Mouse (Mus musculus): ENCODE measurements around the gene Ppfia2.

Gene Ppfia2

DNA sequence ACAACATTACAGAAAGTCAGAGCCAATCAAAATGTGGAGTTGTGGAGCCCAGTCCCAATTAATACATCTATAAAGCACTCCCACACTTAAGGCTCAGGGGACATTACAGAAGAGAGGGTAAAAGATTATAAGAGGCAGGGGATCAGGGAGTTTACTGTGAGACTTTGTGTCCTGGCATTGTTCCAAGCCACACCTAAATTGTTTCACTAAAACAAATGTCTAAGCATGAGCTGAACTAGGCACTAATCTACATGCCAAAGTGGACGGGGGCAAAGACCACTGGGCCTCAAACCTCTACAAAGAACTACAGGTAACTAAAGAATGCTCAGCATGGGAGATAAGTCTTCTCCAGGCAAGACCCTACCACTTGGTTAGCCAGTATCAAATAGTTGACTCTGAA, 148.1 kb downstream of the Ppfia2 start:
- no peak for TF ChIP-seq GATA4 (IDR thresholded peaks at IDR 0.05; ENCODE audit: insufficient replicate concordance, low read length)

DNA sequence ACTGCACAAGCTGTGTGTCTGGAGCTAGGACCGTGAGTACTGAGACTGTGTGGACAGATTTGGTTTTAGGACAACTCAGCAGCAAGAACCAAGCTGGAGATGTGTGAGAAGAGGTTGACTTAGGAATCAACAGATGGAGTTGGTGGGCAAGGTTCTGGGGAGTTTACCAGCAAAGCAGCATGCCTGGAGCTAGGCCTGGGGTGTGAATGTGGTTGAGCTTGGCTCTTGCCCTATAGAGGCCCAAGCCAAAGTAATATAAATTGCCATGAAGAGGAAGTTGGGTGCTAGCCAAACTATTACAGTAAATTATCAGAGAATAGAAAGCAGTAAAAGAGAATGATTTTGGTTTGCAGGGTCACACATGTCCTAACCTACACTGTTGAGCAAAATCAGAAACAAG, 150.8 kb downstream of the Ppfia2 start:
- no peak for TF ChIP-seq GATA4 (IDR thresholded peaks at IDR 0.05; ENCODE audit: insufficient replicate concordance, low read length)

DNA sequence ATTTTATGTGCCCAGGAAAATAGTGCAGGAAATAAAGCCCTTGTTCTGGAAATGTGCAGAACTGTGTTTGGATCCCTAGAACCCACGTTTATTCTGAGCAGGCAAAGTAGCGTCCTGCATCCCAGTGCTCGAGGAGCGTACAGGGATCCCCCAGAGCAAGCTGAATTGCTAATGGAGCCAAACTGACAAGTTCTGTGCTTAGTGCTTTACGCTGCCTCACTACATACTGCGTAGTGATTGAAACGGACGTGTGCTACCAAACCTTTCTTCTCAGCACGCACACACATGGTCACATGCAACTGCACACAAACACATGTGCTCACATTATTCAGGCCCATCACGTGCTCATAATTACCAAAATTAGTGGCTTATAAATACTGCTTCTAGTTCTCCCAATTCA, 153.2 kb downstream of the Ppfia2 start:
- TF ChIP-seq GATA4 (IDR thresholded peaks at IDR 0.05; ENCODE audit: insufficient replicate concordance, low read length): no peak

DNA sequence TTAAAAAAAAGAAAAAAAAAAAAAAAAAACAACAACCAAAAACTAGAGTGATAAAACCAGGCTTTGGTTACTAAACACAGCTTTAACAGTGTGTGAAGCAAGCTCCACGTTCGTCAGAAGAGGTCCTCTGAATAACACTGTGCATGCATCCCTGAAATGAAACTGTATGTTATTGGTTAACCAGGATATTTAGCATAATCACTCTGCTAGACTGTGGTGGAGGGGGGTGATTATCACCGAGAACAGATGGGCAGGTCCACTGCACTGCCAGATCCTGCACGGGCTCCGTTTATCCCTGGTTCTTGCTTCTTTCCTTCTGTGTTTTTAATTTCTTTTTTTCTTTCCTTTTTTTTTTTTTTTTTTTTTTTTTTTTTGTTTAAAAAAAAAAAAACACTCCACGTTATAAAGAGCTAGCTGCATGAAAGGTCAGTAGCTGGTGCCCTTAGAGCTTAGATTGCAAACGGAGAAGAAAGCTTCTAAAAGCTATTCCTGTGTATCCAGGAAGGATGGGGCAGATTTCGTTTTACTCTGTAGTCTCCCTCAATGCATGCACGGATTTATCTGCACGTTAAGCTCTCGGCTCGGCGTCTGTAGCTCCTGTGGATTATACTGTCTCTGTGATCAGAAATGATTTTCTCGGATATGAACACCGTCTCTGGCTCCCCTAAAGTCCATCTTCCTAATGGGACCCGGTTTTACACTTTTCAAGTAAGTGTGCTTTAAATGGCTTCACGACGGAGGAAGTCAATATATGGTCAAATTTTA, 162.2 kb downstream of the Ppfia2 start:
- no peak for TF ChIP-seq GATA4 (IDR thresholded peaks at IDR 0.05; ENCODE audit: insufficient replicate concordance, low read length)

DNA sequence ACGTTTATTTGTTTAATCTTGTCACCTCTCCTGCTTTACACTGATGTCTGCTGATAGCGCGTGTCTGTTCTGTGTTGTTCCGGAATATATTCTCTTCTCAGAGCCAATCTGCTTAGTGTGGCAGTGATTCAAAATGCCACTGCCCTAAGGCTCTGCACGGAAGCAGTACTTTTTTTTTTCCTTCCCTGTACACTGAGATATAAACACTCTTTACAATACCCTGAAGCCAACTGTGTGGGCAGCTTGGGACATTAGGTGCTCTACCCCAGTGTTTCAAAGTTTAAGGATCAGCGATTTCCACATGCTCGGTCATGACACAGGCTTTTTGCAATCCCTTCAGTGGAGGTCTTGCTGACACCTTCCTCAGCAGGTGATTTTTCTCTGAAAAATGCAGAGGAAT, 163.8 kb downstream of the Ppfia2 start:
- no peak for TF ChIP-seq GATA4 (IDR thresholded peaks at IDR 0.05; ENCODE audit: insufficient replicate concordance, low read length)

DNA sequence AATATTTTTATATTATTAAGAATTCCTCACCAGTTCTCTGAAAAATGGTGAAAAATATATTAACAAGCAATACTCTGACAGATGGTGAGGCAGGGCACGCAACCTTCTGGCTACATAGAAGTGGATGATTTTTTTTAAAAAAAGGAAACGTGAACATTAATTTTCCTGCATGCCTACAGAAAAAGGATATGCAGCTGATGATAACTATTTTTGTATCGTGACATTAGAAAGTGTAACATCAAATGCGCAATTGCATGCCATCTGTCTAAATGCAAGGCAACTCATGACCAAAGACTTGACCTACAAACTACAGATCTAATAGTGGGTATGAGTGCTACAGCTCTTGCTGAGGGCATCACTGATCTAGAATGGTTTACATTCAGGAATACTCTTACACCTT, 182.1 kb downstream of the Ppfia2 start:
- TF ChIP-seq GATA4 (IDR thresholded peaks at IDR 0.05; ENCODE audit: insufficient replicate concordance, low read length): no peak

DNA sequence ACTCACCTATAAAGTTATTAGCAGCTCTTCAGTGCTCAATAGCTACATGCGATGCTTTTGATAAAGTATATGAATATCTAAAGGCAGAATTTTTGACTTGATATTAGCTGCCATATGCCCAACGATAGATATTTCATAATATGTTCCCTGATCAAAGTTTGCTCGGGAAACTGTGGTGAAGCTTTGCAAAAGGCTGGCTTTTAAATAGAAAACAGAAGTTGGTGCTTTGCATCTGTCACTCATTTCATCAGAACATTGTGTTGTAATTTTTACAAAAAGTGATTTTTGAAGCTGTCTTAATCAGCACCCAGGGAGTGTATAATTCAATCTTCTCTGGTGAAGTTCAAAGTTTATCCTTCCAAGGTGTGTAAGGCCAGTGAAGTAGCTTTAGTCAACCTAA, 195.1 kb downstream of the Ppfia2 start:
- TF ChIP-seq GATA4 (IDR thresholded peaks at IDR 0.05; ENCODE audit: insufficient replicate concordance, low read length): no peak

DNA sequence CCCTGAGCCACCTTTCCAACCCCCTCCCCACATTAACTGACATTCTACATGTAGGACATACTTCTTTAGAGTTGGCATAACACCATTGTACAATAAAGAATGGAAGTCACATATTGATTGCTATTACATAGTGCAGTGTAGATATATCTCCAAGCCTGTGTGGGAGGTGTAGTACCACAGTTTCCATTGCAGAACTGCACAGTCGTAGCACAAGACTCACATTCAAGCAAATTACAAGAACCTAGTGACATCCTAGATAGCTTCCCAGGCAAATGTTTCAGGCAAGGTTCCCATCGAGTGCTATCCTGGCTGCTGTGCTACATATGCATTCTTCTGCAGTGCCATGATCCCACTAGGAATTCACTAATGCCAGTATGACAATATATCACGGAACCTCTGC, 200.0 kb downstream of the Ppfia2 start:
- no peak for TF ChIP-seq GATA4 (IDR thresholded peaks at IDR 0.05; ENCODE audit: insufficient replicate concordance, low read length)

DNA sequence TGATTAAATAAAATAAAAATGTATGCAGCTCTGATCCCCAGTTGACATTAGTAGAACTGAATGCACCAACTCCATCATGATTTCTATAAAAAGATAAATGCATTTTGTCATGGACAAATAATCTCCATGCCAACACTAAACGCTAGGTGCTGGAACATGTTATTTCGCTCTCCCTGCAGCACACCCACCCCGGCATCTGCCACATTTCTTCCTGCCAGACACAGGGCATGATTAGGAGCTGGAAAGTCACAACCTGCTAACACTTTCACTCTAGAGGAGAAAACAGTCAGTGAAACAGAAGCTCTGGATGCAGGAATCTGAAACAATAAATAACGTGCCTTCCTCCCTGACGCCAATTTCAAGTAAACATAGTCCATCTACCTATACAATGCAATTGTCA, 211.3 kb downstream of the Ppfia2 start:
- TF ChIP-seq GATA4 (IDR thresholded peaks at IDR 0.05; ENCODE audit: insufficient replicate concordance, low read length): no peak

DNA sequence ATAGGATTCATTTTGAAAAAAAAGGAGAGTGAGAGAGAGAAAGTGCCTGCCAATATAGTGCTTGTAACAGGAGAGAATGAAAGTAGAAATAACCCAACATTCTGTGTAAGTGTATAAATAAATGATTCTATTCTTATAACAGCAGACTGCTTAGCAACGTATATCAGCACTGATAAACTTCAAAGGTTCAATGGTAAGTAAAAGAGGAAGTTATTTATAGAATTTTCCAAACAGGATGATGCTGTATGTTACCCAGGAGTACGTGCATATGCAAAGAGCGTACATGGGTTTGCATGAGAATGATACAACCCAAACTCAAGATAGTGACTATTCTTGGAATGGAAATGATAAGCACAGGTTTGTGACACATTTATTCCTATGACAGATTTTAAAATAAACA, 215.4 kb downstream of the Ppfia2 start:
- no peak for TF ChIP-seq GATA4 (IDR thresholded peaks at IDR 0.05; ENCODE audit: insufficient replicate concordance, low read length)

DNA sequence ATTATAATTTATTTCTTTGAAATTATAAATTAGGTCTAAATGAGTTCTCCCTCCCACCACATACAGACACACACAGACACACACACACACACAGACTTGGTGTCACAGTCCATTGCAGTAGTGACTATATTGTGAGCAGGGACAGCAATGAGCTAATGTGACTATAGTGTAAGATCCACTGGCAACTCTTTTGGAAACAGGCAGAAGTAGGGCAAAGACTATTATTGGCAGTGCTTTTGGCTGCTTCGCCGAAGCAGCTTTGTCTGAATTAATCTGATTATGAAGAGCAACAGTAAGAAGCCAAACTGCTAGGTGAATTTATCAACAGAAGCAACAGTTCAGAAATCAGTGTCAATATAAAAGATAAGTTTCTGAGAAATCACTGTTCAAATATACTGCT, 249.8 kb downstream of the Ppfia2 start:
- no peak for TF ChIP-seq GATA4 (IDR thresholded peaks at IDR 0.05; ENCODE audit: insufficient replicate concordance, low read length)

DNA sequence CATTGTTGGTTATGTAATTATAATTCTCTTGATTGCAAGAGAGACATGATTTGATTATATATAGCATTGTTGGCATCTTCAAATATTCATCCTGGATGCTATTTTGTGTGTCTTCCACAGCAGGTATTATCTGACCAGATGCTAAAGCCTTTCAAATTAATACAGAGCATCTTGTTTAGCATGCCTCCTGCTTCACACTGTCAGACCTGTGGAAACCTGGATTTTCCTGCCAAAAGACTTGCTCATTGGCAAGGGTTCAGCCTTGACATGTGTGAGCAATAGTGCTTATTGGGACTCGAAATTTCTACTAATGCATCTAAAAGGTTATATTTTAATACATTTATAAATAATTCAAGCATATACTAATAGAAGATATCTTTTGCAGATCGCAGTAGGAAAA, 262.1 kb downstream of the Ppfia2 start:
- no peak for TF ChIP-seq GATA4 (IDR thresholded peaks at IDR 0.05; ENCODE audit: insufficient replicate concordance, low read length)

DNA sequence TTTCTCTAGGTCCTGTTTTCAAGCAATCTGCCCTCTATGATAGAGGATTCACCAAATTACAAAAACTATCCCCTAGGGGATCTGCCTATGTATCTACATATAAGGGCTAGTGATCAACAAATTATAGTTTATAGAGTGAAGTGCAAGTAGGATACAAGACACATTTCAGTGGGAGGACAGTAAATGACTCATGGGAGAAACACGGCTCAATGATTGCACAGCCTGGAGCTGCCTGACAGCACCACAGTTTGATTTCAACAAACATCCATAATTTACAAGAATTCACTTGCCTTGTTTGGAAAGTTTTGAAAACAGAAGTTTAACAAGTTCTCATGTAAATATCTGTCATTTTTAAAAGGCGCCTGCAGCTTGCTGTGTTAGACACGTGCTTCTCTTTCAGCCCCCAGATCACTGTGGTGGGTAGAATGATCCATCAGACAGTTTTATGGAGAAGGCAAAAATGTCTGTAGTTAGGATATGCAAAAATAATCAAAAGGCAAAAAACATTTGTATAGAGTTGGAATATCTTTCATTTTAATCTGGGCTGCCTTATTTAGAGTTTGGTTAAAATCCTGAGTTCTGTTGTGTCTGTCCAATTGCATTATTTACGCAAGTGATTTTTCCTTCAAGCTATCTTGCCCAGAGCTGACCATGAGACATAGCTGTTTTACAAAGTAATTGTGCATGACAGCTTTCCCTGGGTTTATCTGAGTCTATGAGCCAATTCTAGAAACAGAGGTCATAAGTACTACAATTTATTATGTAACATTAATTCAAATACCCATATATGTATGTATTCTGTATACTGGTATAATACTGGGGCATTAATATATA, 266.3 kb downstream of the Ppfia2 start:
- TF ChIP-seq GATA4 (IDR thresholded peaks at IDR 0.05; ENCODE audit: insufficient replicate concordance, low read length): no peak

DNA sequence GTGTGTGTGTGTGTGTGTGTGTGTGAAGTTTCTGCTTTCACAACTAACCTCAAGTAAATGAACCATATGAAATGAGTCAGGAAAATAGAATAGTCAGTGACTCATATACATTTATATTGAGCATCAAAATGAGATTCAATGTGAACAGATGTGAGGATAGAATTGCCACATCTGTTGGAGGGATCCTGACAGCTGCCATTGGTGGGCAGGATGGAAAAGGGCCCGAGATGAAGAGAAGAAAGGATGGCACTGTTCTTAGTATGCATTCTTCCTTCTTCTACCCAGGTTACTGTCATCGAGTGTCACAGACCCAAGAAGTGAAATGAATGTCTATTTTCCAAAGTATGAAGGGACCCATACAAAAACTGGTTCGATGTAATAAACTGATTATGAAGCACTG, 268.1 kb downstream of the Ppfia2 start:
- no peak for TF ChIP-seq GATA4 (IDR thresholded peaks at IDR 0.05; ENCODE audit: insufficient replicate concordance, low read length)

DNA sequence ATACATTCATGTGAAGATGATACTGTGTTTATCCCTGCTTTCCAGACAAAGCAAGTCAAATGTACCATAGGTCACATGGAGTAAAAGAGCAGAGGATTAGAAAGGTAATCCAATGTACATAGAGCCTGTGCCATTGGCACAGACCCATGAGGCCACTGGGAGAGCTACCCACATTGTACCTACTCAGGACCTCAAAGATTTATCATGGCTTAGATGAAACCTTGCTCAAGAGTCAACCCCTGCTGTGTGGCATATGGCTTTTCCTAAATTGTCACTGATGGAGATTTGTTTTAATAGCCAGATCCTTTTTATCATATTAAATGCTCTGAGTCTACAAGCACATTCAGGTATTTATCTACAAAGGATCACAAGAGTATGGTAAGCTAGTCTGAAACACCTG, 274.8 kb downstream of the Ppfia2 start:
- TF ChIP-seq GATA4 (IDR thresholded peaks at IDR 0.05; ENCODE audit: insufficient replicate concordance, low read length): no peak

DNA sequence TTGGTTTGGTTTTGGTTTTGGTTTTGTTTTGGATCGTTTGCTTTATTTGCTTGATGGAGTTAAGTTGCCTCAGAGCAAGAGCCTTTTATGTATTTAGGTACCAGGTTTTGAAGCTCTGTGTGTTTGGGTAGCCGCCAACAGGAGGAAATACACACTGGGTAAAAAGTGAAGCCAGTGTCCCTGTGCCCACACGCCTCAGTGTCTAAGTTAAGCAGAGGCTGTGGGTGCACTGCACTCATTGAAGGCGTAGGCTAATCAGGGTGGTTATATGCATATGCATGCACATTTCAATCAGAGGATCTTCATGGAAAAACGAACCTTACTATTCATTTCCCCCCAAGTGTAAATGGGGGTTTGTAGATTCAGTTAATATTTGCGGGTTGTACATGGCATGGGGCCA, 290.9 kb downstream of the Ppfia2 start:
- TF ChIP-seq GATA4 (IDR thresholded peaks at IDR 0.05; ENCODE audit: insufficient replicate concordance, low read length): no peak

Measured in liver, adult (tissue).